Comparison of ENCODE assay signal across 13 mouse cellular contexts in the genomic region with DNA sequence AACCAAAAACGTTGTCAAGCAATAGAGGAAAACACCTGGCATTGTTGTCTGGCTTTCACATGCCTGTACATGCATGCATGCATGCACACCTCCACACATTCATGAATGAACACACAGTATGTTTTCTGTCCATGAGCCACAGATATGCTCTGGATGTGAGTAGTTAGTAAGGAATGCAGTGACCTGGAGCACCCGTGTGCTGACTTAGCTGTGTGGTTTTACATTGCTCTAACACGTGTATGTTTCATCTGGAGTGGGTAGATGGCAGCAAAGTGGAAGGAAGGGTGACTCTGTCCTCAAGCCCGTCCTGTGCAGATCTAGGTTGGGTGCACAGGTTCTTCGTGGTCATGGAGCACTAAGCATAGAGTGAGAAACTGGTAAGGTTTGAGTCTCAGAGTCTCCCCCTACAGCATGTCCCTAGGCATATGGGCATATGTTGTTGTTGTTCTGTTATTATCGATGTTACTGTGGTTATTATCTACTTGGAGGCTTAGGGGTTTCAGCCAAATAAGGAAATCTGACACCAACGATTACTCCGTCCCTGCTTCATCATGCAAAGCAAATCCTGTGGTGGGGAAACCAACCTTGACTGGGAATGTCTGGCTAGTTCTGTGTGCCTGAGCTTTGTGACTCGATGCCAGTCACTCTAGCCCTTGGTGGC.
DNase-seq lines count a peak whose midpoint lies in the region; ATAC-seq and TF ChIP-seq lines count a peak whose summit lies in the region.
"Had no signal": no experiment of that assay in that cellular context is flagged by ENCODE, and none has a peak within 500 bp of the region (broad histone marks: within the 10 kb centered on the region; RNA-seq: fewer than 3 reads in every experiment).

No protein-coding gene starts in this region.

- intact Hi-C loops in left cerebral cortex, adult 2 months (cut with DNase I): no loop called here

- peaks cover 15% of the 10 kb centered on the region for H3K79me3 ChIP-seq in C2C12 (ENCODE audit: low read depth)

- H3K79me2 ChIP-seq in C2C12 (ENCODE audit: control insufficient read depth, insufficient read depth): peaks cover 93% of the 10 kb centered on the region

- H3K9me3 ChIP-seq in intestine, embryonic 16.5 days (ENCODE audit: control insufficient read depth, low read length): no peaks in the 10 kb centered on the region
- H3K9me3 ChIP-seq: limb, embryonic 12.5 days had no signal

- ATAC-seq in intestine, embryonic 16.5 days: 0 out of 2 replicates have a peak, but pooled peaks have one; percentile 22

- H3K27ac ChIP-seq in kidney, adult 2 months (ENCODE audit: insufficient read depth, low read depth, low read length): peak overlapping the region; percentile 3; the same call in 1 of the 2 replicates
- no peak overlapping the region for H3K27ac ChIP-seq in intestine, embryonic 16.5 days (ENCODE audit: low read length)
- H3K27ac ChIP-seq in left cerebral cortex, adult 2 months: no peak overlapping the region
- H3K27ac ChIP-seq: limb, embryonic 12.5 days had no signal

- no peak overlapping the region for H3K4me2 ChIP-seq in intestine, embryonic 16.5 days (ENCODE audit: low read depth, low read length)
- H3K4me2 ChIP-seq: limb, embryonic 12.5 days had no signal

- H3K36me3 ChIP-seq in kidney, adult 2 months (ENCODE audit: control insufficient read depth, insufficient read depth, low read length): no peaks in the 10 kb centered on the region
- no peaks in the 10 kb centered on the region for H3K36me3 ChIP-seq in C2C12 (ENCODE audit: control insufficient read depth, insufficient read depth)
- no peaks in the 10 kb centered on the region for H3K36me3 ChIP-seq in intestine, embryonic 16.5 days (ENCODE audit: control insufficient read depth, insufficient read depth, low read length)
- H3K36me3 ChIP-seq: limb, embryonic 12.5 days had no signal

- no peaks in the 10 kb centered on the region for H3K27me3 ChIP-seq in kidney, adult 2 months (replicated peaks; ENCODE audit: control insufficient read depth, insufficient read depth, low read length)
- H3K27me3 ChIP-seq in C2C12 (ENCODE audit: control insufficient read depth, insufficient read depth, insufficient read length): no peaks in the 10 kb centered on the region
- H3K27me3 ChIP-seq in intestine, embryonic 16.5 days (replicated peaks; ENCODE audit: control insufficient read depth, insufficient read depth, low read length): no peaks in the 10 kb centered on the region
- H3K27me3 ChIP-seq: limb, embryonic 12.5 days had no signal

- no peak overlapping the region for H3K9ac ChIP-seq in intestine, embryonic 16.5 days (ENCODE audit: low read depth, low read length)
- H3K9ac ChIP-seq: limb, embryonic 12.5 days had no signal

- DNase-seq in kidney, adult 2 months: no peak
- no peak for DNase-seq in kidney, adult 8-10 months
- DNase-seq in 3T3-L1 (ENCODE audit: low read depth, low spot score): peak; percentile 73
- no peak for DNase-seq in T-cell, adult 2 months (ENCODE audit: low spot score)
- DNase-seq in left cerebral cortex, adult 2 months (ENCODE audit: extremely low spot score in 1 of 2, low spot score in 2 of 2): no peak
- no peak for DNase-seq in adrenal gland, postnatal 25 days
- DNase-seq: kidney, postnatal 4 days; midbrain, embryonic 14.5 days; retina, postnatal 1 day had no signal

- no peak for TF ChIP-seq CTCF in kidney, adult 2 months (conservative IDR thresholded peaks at IDR 0.05; ENCODE audit: insufficient read depth, insufficient read length, low read depth, low read length)
- TF ChIP-seq CTCF in C2C12 (IDR thresholded peaks at IDR 0.05; ENCODE audit: control insufficient read depth, insufficient read depth, insufficient read length): no peak
- no peak; the same call in 1 of the 2 replicates for TF ChIP-seq CTCF in left cerebral cortex, adult 2 months (IDR thresholded peaks at IDR 0.05)

- no peak for TF ChIP-seq POLR2A in kidney, adult 2 months (IDR thresholded peaks at IDR 0.05; ENCODE audit: low read depth, low read length)

- WGBS in kidney, adult 2 months: 27% methylated on average over 9 of the region's 9 CpGs
- 54% methylated on average over 9 of the region's 9 CpGs for WGBS in intestine, embryonic 16.5 days

- H3ac ChIP-seq in C2C12 (ENCODE audit: control insufficient read depth, insufficient read length, low read depth): no peak overlapping the region

- peaks cover 28% of the 10 kb centered on the region for H3K4me1 ChIP-seq in kidney, adult 2 months (ENCODE audit: control insufficient read depth, insufficient read depth, low read length)
- peaks cover 41% of the 10 kb centered on the region for H3K4me1 ChIP-seq in intestine, embryonic 16.5 days (ENCODE audit: control insufficient read depth, insufficient read depth, low read length)

- H3K4me3 ChIP-seq in kidney, adult 2 months (ENCODE audit: insufficient read depth, low read depth, low read length): no peak overlapping the region
- H3K4me3 ChIP-seq in C2C12 (ENCODE audit: insufficient read depth, poor library complexity, severe bottlenecking): no peak overlapping the region
- H3K4me3 ChIP-seq in intestine, embryonic 16.5 days (ENCODE audit: low read length): no peak overlapping the region
- H3K4me3 ChIP-seq in left cerebral cortex, adult 2 months: no peak overlapping the region
- H3K4me3 ChIP-seq: erythroblast, embryonic 14.5 days; limb, embryonic 12.5 days had no signal

TF ChIP-seq in C2C12, 6 proteins besides CTCF, POLR2A, EP300 and RAD21:
- TF ChIP-seq MYOD1 (IDR thresholded peaks at IDR 0.05; ENCODE audit: control insufficient read depth, insufficient read length, low read depth): peak; percentile 2
- TF ChIP-seq MAX (IDR thresholded peaks at IDR 0.05): peak; percentile 14
- no peak for TF ChIP-seq MYOG (IDR thresholded peaks at IDR 0.05; ENCODE audit: control insufficient read depth, extremely low read depth, insufficient read length)
